Mouse (Mus musculus) hindbrain, embryonic 14.5 days (tissue): ENCODE data around the gene Cblb. TPM values are rescaled to one million over a fixed set of nuclear protein-coding genes. Genes with fewer than 3 reads are reported as not detected.

Experiments used
- ATAC-seq: fragments of 200-750 bp; cut with Nextera tagmentation; 2 replicates; pipeline ENCODE4 v1.8.0; 2017; ENCODE audit warnings: moderate number of reproducible peaks, mild to moderate bottlenecking, moderate TSS enrichment, moderate library complexity; ENCODE audit not compliant: low FRiP score
- DNase-seq: peaks from one replicate; pipeline ENCODE4 v3.0.0-alpha.2; 2015; ENCODE audit warnings: low spot score
- H3K27ac ChIP-seq: fragments of 300-500 bp; sonication (generic); 2 replicates; pipeline ENCODE4 v1.5.1; 2014; ENCODE audit warnings: mild to moderate bottlenecking, moderate library complexity
- H3K27me3 ChIP-seq: fragments of 300-500 bp; sonication (generic); 2 replicates; pipeline ENCODE4 v1.6.1; 2014; ENCODE audit warnings: mild to moderate bottlenecking, low read length, mixed read lengths; ENCODE audit not compliant: control insufficient read depth, insufficient read depth
- H3K36me3 ChIP-seq: fragments of 300-500 bp; sonication (generic); replicated peaks from 2 replicates; pipeline ENCODE4 v1.6.1; 2014; ENCODE audit not compliant: control insufficient read depth, insufficient read depth
- H3K4me1 ChIP-seq: fragments of 300-500 bp; sonication (generic); replicated peaks from 2 replicates; pipeline ENCODE4 v1.6.1; 2014; ENCODE audit warnings: antibody characterized with exemption, low read length, mixed read lengths; ENCODE audit not compliant: control insufficient read depth, insufficient read depth
- H3K4me2 ChIP-seq: fragments of 300-500 bp; sonication (generic); replicated peaks from 2 replicates; pipeline ENCODE4 v1.6.1; 2014; ENCODE audit warnings: mild to moderate bottlenecking, moderate library complexity
- H3K4me3 ChIP-seq: fragments of 300-500 bp; sonication (generic); replicated peaks from 2 replicates; pipeline ENCODE4 v1.5.1; 2014; ENCODE audit warnings: mild to moderate bottlenecking, low read length
- H3K9ac ChIP-seq: fragments of 300-500 bp; sonication (generic); 2 replicates; pipeline ENCODE4 v1.6.1; 2014
- H3K9me3 ChIP-seq: fragments of 300-500 bp; sonication (generic); 2 replicates; pipeline ENCODE4 v1.6.1; 2016; ENCODE audit warnings: low read length; ENCODE audit not compliant: control insufficient read depth
- WGBS: fragments of 180-500 bp; shearing (Covaris S2); extraction: QIAGEN DNeasy Blood & Tissue Kit; methylation state at CpG from one replicate; pipeline ENCODE4 v1.1.7; 2014; 5-methylcytosine and 5-hydroxymethylcytosine counted together
- polyA plus RNA-seq: library from polyadenylated mRNA; unstranded; fragments of >200 nt; fragmentation: Nextera tagmentation; extraction: Ambion mirVana; gene quantifications from 2 replicates; pipeline ENCODE4 v1.2.1, GENCODE M21; 2014

Gene Cblb
- polyA plus RNA-seq, 1 experiment from 2014 or later: 15.6 TPM

DNA sequence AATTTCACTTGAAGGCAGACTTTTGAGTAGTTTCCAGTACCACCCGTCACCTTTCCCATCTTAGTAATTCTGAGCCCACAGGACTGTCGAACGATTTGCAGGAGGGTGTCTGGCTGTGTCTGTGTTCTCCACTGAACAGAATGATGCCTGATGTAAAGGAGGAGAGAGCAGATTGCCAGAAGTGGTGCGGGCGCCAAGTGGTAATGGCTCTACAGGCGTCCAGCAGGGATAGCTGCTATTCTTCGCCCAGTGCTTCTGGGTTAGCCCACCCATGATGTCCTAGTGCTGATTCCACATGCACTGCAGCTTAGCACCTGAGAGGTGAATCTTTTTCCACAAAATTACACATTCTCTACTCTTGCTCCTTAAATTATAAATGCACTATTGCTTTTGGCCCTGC is 45.6 kb downstream of the Cblb start:
- WGBS: 61% methylated on average over 7 of the region's 7 CpGs

DNA sequence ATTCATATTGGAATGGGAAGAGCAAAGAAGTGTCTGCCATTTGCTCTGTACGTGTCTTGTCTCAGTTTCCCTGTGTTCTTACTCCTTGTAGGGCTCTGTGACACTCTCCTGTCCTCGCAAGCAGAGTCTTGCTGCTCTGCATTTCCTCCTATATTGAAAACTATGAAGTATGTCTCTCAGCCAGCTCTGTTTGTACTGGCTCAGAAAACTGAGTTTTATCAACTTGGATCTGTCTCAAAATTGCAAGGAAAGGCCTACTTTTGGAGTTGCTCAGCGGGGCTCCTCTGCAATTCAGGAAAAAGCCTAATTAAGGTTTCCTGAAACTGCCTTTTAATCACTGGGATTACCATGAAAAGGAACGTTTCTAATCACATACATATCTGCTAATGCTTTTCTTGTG is 46.9 kb downstream of the Cblb start:
- no peak overlapping the region for H3K9ac ChIP-seq
- no peak overlapping the region for H3K27ac ChIP-seq
- no peaks in the 10 kb centered on the region for H3K27me3 ChIP-seq
- no peak for ATAC-seq
- no peaks in the 10 kb centered on the region for H3K36me3 ChIP-seq
- H3K9me3 ChIP-seq: no peaks in the 10 kb centered on the region
- DNase-seq: no peak
- 78% methylated on average over 4 of the region's 4 CpGs for WGBS
- H3K4me3 ChIP-seq: no peak overlapping the region
- peaks cover 27% of the 10 kb centered on the region for H3K4me1 ChIP-seq
- H3K4me2 ChIP-seq: no peak overlapping the region

More for the DNA sequence above, 45.6 kb downstream of the Cblb start:
- H3K36me3 ChIP-seq: no peaks in the 10 kb centered on the region
- no peak overlapping the region for H3K4me3 ChIP-seq
- DNase-seq (no peak), ATAC-seq (0 out of 2 replicates have a peak, but pooled peaks have one; percentile 47)
- no peak overlapping the region for H3K27ac ChIP-seq
- H3K9me3 ChIP-seq: no peaks in the 10 kb centered on the region
- H3K27me3 ChIP-seq: no peaks in the 10 kb centered on the region
- H3K4me2 ChIP-seq: no peak overlapping the region
- H3K9ac ChIP-seq: no peak overlapping the region
- H3K4me1 ChIP-seq: peaks cover 27% of the 10 kb centered on the region

DNA sequence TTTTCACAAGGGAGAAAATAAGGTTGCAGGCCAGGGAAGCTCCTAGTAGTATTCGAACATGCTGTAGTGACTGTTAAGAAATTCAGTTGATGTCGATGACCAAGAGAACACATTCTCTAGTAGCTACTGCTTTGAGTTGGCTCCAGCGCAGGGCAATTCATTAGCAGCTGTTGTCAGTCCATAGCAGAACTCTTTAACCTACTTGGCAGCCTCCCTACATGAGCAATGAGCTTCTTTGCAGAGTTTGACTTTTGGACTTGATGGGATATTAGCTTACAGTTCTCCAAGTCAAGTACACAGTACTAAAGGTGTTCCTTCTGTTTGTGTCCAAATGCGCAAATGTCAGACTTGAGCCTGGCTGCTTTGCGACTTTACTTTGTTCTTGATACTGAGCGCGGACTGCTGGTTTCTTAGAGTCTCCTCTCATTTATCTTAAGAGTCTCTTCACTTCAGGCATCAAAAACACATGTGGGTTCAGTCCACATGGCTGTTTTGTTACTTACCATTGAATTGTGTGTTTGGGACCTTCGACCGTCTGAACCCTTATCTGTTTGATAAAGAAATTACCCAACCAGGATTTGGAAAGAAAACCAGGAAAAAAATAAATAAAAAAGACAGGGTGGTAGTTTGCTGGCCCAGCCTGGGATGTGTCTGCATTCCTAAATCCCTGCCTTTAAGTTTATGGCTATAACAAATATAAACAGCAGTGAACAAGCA is 47.9 kb downstream of the Cblb start:
- WGBS: 82% methylated on average over 9 of the region's 9 CpGs
- Histone ChIP-seq H3K4me3 (no peak overlapping the region), H3K9ac (no peak overlapping the region), H3K27me3 (no peaks in the 10 kb centered on the region), H3K4me2 (no peak overlapping the region), H3K9me3 (no peaks in the 10 kb centered on the region), H3K27ac (no peak overlapping the region), H3K4me1 (peaks cover 27% of the 10 kb centered on the region), H3K36me3 (no peaks in the 10 kb centered on the region)
- no peak for DNase-seq
- ATAC-seq: no peak

GRCm38 (mm10) chr16:52079475-52079823 is 48.4 kb downstream of the Cblb start:
- DNase-seq (no peak), ATAC-seq (no peak)
- Histone ChIP-seq H3K4me1 (peaks cover 27% of the 10 kb centered on the region), H3K9me3 (no peaks in the 10 kb centered on the region), H3K4me2 (no peak overlapping the region), H3K27me3 (no peaks in the 10 kb centered on the region), H3K36me3 (no peaks in the 10 kb centered on the region), H3K9ac (no peak overlapping the region), H3K27ac (no peak overlapping the region), H3K4me3 (no peak overlapping the region)
- WGBS: 89% methylated on average over 8 of the region's 8 CpGs

GRCm38 (mm10) chr16:52080619-52081395 is 49.8 kb downstream of the Cblb start:
- H3K4me1 ChIP-seq: peaks cover 27% of the 10 kb centered on the region
- H3K36me3 ChIP-seq: no peaks in the 10 kb centered on the region
- H3K27me3 ChIP-seq: no peaks in the 10 kb centered on the region
- WGBS: 91% methylated on average over 11 of the region's 11 CpGs
- H3K27ac ChIP-seq: no peak overlapping the region
- H3K9me3 ChIP-seq: no peaks in the 10 kb centered on the region
- H3K4me2 ChIP-seq: no peak overlapping the region
- H3K4me3 ChIP-seq: no peak overlapping the region
- H3K9ac ChIP-seq: no peak overlapping the region
- ATAC-seq: no peak
- no peak for DNase-seq

- Histone ChIP-seq H3K27me3 (no peaks in the 10 kb centered on the region), H3K9ac (no peak overlapping the region), H3K4me2 (no peak overlapping the region), H3K36me3 (no peaks in the 10 kb centered on the region), H3K4me1 (peaks cover 23% of the 10 kb centered on the region), H3K27ac (no peak overlapping the region), H3K9me3 (no peaks in the 10 kb centered on the region), H3K4me3 (no peak overlapping the region)
- no peak for DNase-seq
- 75% methylated on average over 3 of the region's 3 CpGs for WGBS
- ATAC-seq: no peak
These were observed 50.7 kb downstream of the Cblb start for GRCm38 (mm10) chr16:52081756-52082155.

- Histone ChIP-seq H3K9ac (no peak overlapping the region), H3K4me2 (no peak overlapping the region), H3K4me3 (no peak overlapping the region), H3K9me3 (no peaks in the 10 kb centered on the region), H3K27ac (no peak overlapping the region), H3K4me1 (no peaks in the 10 kb centered on the region), H3K36me3 (0 out of 2 replicates have a peak, but pooled peaks cover 4% of the 10 kb centered on the region), H3K27me3 (no peaks in the 10 kb centered on the region)
- ATAC-seq (0 out of 2 replicates have a peak, but pooled peaks have one; percentile 21), DNase-seq (no peak)
- WGBS: 88% methylated on average over 9 of the region's 9 CpGs
These were observed 55.9 kb downstream of the Cblb start for GRCm38 (mm10) chr16:52086793-52087450.

DNA sequence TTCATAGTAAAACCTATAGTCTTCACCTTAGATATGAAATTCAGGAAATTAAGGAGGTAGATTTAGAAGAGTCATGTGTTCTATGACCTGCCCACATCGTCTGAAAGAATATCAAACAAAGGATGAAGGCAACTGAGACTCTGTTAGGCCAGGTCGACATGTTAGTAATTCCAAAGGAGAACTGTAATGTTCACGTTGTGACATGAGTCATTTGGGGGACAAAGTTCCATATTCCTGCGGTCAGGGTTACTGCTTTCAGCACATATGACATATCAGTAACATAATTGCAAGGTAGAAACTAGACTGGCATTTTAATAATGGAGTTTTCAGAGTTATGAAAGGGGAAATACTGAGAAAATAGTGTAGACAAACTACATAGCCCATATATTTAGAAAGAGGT is 58.3 kb downstream of the Cblb start:
- H3K4me3 ChIP-seq: no peak overlapping the region
- 85% methylated on average over 4 of the region's 4 CpGs for WGBS
- ATAC-seq (no peak), DNase-seq (no peak)
- H3K36me3 ChIP-seq: 0 out of 2 replicates have a peak, but pooled peaks cover 4% of the 10 kb centered on the region
- H3K4me2 ChIP-seq: no peak overlapping the region
- no peaks in the 10 kb centered on the region for H3K9me3 ChIP-seq
- no peak overlapping the region for H3K27ac ChIP-seq
- H3K9ac ChIP-seq: no peak overlapping the region
- no peaks in the 10 kb centered on the region for H3K27me3 ChIP-seq
- H3K4me1 ChIP-seq: no peaks in the 10 kb centered on the region; the same call in 1 of the 2 replicates

DNA sequence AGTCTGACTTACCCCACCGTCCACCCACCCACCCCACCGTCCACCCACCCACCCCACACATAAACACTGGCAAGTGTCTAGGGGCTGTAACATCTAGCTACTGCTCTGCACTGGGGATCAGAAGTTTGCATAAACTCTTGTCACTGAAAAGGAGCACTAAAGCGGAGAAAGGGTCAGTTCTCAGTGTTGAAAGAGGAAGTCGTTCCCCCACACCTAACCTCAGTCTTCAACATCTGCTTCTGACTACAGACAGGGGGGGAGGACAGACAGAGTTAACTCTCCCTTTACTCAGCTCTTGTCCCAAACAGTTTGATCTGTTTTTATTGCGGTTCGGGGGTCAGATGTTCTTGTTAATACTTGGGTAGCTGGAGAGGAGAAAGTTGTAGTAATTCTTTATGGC is 59.9 kb downstream of the Cblb start:
- ATAC-seq (no peak), DNase-seq (no peak)
- 82% methylated on average over 6 of the region's 6 CpGs for WGBS
- H3K27ac ChIP-seq: no peak overlapping the region
- 0 out of 2 replicates have a peak, but pooled peaks cover 4% of the 10 kb centered on the region for H3K36me3 ChIP-seq
- H3K9me3 ChIP-seq: no peaks in the 10 kb centered on the region
- H3K4me2 ChIP-seq: no peak overlapping the region
- H3K9ac ChIP-seq: no peak overlapping the region
- no peak overlapping the region for H3K4me3 ChIP-seq
- no peaks in the 10 kb centered on the region for H3K27me3 ChIP-seq
- no peaks in the 10 kb centered on the region; the same call in 1 of the 2 replicates for H3K4me1 ChIP-seq
